Mouse (Mus musculus): Measurements from ENCODE around the gene Topors. TPM values are rescaled to one million over a fixed set of nuclear protein-coding genes. Genes with fewer than 3 reads are reported as not detected.
A peak's percentile ranks its signal among the peaks of the same experiment; 100 is the strongest.
"Not testable (repeated sequence)": the region's sequence is repeated elsewhere in the genome, so short reads cannot be mapped to it uniquely, and the experiment has no call there.

Topors gene
- polyA plus RNA-seq (2015; fragmentation: Nextera tagmentation; extraction: Ambion mirVana), result 46.7 and 47.7 TPM in 2 replicates

DNA sequence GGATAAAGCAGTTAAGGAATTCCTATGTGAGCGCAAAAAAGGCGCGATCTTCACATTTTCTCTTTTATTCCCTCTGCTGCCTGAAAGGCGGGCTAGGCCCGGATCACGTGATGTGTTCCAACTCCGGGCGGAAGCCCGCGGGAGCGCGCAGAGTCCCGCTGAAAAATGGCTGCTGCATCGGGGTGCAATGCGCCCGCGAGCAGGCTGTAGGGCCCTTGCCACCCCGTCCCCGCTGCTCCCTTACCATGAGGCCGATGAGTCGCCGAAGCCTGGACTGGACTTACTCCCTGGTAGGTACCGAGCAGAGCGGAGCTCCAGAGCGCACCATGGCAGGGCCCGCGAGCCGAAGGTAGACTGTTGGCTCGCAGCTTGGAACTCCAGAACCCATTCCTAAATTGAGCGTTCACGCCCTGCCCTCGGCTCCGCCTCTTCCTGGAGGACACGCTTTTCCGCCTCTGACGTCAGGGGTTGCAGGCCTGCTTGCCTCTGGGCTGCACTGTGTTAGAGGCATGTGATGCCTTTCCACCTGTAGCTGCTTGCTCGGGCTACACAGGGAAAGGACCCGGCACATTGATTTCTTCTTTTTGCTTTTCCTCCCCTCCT is at the start of gene Topors, which contains the start of gene Smim27:
Gene Topors (minus strand): TSS at position 421 of the 603 bp plus-strand sequence.
Gene Smim27 (plus strand): TSS at position 150 of the 603 bp plus-strand sequence.
- peaks cover 29% of the 10 kb centered on the region for H3K4me1 ChIP-seq
- peak within 1 kb of the TSS; percentile 82 for H3K4me3 ChIP-seq (replicated peaks)
- H3K9me3 ChIP-seq (replicated peaks), result no peaks in the 10 kb centered on the region
- H3K27me3 ChIP-seq, result no peaks in the 10 kb centered on the region
- ATAC-seq (replicated peaks; ENCODE audit: low FRiP score), result peak; percentile 97
- peak within 1 kb of the TSS; percentile 100 for H3K27ac ChIP-seq
- H3K4me2 ChIP-seq, result peak within 1 kb of the TSS; percentile 88
- WGBS, result under 1% methylated on average over 38 of the region's 38 CpGs
- peaks cover 49% of the 10 kb centered on the region for H3K36me3 ChIP-seq
- peak within 1 kb of the TSS; percentile 74 for H3K9ac ChIP-seq

GRCm38 (mm10) chr4:40317404-40317803 is 47.8 kb upstream of the Topors start:
- no peak for ATAC-seq (replicated peaks; ENCODE audit: low FRiP score)

GRCm38 (mm10) chr4:40313026-40313425 is 43.4 kb upstream of the Topors start:
- no peak for ATAC-seq (replicated peaks; ENCODE audit: low FRiP score)
- H3K27ac ChIP-seq, result no peak overlapping the region

More at GRCm38 (mm10) chr4:40317404-40317803, 47.8 kb upstream of the Topors start:
- Histone ChIP-seq H3K27ac (no peak overlapping the region), H3K9me3 (replicated peaks) (no peaks in the 10 kb centered on the region), H3K27me3 (no peaks in the 10 kb centered on the region), H3K4me1 (no peaks in the 10 kb centered on the region), H3K4me2 (no peak overlapping the region), H3K4me3 (replicated peaks) (no peak overlapping the region), H3K9ac (no peak overlapping the region), H3K36me3 (no peaks in the 10 kb centered on the region)
- WGBS, result 87% methylated on average over 3 of the region's 3 CpGs

DNA sequence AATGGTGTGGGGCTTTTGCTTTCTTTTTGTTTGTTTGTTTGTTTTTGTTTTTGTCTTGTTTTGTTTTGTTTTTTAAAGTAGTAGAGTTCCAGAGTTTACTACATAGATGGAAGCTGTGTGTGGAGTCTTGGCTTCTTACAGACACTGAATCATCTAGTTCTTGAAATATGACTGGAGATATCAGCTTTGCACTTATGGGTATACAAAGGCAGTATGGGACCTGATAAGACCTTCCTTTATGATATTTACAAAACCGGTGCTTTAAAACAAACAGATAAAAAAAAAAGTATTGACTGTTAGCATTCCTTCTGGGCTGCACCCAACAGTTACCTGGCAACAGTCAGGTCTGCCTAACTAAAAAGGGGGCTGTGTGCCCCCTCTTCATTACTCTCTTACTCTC is 42.6 kb upstream of the Topors start:
- no peaks in the 10 kb centered on the region for H3K4me1 ChIP-seq
- no peaks in the 10 kb centered on the region for H3K27me3 ChIP-seq
- ATAC-seq (replicated peaks; ENCODE audit: low FRiP score), result no peak

More at GRCm38 (mm10) chr4:40313026-40313425, 43.4 kb upstream of the Topors start:
- H3K4me3 ChIP-seq (replicated peaks), result no peak overlapping the region
- H3K36me3 ChIP-seq, result no peaks in the 10 kb centered on the region
- H3K9ac ChIP-seq, result no peak overlapping the region
- no peaks in the 10 kb centered on the region for H3K4me1 ChIP-seq
- H3K9me3 ChIP-seq (replicated peaks), result no peaks in the 10 kb centered on the region
- 74% methylated on average over 6 of the region's 6 CpGs for WGBS
- no peaks in the 10 kb centered on the region for H3K27me3 ChIP-seq
- H3K4me2 ChIP-seq, result no peak overlapping the region

GRCm38 (mm10) chr4:40310796-40311383 is 41.2 kb upstream of the Topors start:
- Histone ChIP-seq H3K4me2 (no peak overlapping the region), H3K4me3 (replicated peaks) (no peak overlapping the region), H3K27ac (no peak overlapping the region), H3K9ac (no peak overlapping the region), H3K4me1 (no peaks in the 10 kb centered on the region), H3K27me3 (no peaks in the 10 kb centered on the region), H3K9me3 (replicated peaks) (no peaks in the 10 kb centered on the region), H3K36me3 (no peaks in the 10 kb centered on the region)
- no peak for ATAC-seq (replicated peaks; ENCODE audit: low FRiP score)
- 83% methylated on average over 11 of the region's 11 CpGs for WGBS

More for the DNA sequence above, 42.6 kb upstream of the Topors start:
- no peaks in the 10 kb centered on the region for H3K9me3 ChIP-seq (replicated peaks)
- 88% methylated on average over 1 of the region's 1 CpGs for WGBS
- no peak overlapping the region for H3K4me3 ChIP-seq (replicated peaks)
- H3K27ac ChIP-seq, result no peak overlapping the region
- H3K36me3 ChIP-seq, result no peaks in the 10 kb centered on the region
- H3K4me2 ChIP-seq, result no peak overlapping the region
- H3K9ac ChIP-seq, result no peak overlapping the region

GRCm38 (mm10) chr4:40309682-40310081 is 40.0 kb upstream of the Topors start:
- no peak for ATAC-seq (replicated peaks; ENCODE audit: low FRiP score)
- no peaks in the 10 kb centered on the region for H3K4me1 ChIP-seq
- no peaks in the 10 kb centered on the region for H3K36me3 ChIP-seq
- no peak overlapping the region for H3K4me2 ChIP-seq
- no peak overlapping the region for H3K27ac ChIP-seq
- H3K27me3 ChIP-seq, result no peaks in the 10 kb centered on the region
- no peak overlapping the region for H3K9ac ChIP-seq
- no peak overlapping the region for H3K4me3 ChIP-seq (replicated peaks)
- H3K9me3 ChIP-seq (replicated peaks), result no peaks in the 10 kb centered on the region

- no peaks in the 10 kb centered on the region for H3K9me3 ChIP-seq (replicated peaks)
- ATAC-seq (replicated peaks; ENCODE audit: low FRiP score), result no peak
- H3K9ac ChIP-seq, result no peak overlapping the region
- H3K4me3 ChIP-seq (replicated peaks), result no peak overlapping the region
- H3K27ac ChIP-seq, result no peak overlapping the region
- peaks cover 9% of the 10 kb centered on the region; the same call in 1 of the 2 replicates for H3K27me3 ChIP-seq
- no peak overlapping the region for H3K4me2 ChIP-seq
- no peaks in the 10 kb centered on the region for H3K36me3 ChIP-seq
- 73% methylated on average over 10 of the region's 10 CpGs for WGBS
- 0 out of 2 replicates have a peak, but pooled peaks cover 2% of the 10 kb centered on the region for H3K4me1 ChIP-seq
Measured at GRCm38 (mm10) chr4:40302445-40303125, 32.9 kb upstream of the Topors start.

DNA sequence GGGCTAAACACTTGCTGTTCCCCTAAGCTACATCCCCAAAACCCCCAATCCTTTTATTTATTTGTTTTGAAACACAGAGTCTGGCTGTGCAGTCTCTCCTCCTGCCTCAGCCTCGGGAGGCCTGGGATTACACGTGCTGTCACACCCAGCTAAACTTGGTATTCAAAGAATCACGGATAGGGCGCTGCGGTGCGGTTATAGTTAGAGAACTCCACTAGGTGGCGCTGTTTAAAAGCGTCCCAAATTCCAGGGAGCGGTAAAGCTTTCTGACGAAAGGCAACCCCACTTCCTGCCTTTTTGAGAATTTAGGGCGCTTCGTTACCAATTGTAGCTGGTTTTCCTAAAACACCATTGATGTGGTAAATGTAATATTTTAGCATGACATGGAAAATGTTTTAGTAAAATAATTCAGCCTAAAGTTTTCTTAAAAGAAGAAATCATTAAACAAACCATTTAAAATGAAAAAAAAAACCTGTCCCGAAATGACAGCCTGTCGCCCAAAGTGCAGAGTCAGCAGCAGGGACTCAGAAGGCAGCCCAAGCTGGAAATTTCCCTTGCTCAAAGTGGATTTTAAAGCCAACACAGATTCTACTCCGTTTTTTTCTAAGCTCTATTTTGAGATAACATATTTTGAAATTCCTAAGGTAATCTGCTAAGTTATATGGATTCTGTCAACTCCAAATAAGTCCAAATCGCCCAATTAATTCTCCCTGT is 31.6 kb upstream of the Topors start:
- peak; percentile 85 for ATAC-seq (replicated peaks; ENCODE audit: low FRiP score)

GRCm38 (mm10) chr4:40299169-40299568 is 29.5 kb upstream of the Topors start:
- Histone ChIP-seq H3K36me3 (no peaks in the 10 kb centered on the region), H3K27ac (no peak overlapping the region), H3K4me2 (no peak overlapping the region), H3K27me3 (peaks cover 9% of the 10 kb centered on the region; the same call in 1 of the 2 replicates), H3K9ac (no peak overlapping the region), H3K4me3 (replicated peaks) (no peak overlapping the region), H3K9me3 (replicated peaks) (no peaks in the 10 kb centered on the region), H3K4me1 (0 out of 2 replicates have a peak, but pooled peaks cover 2% of the 10 kb centered on the region)
- 71% methylated on average over 5 of the region's 5 CpGs for WGBS
- ATAC-seq (replicated peaks; ENCODE audit: low FRiP score), result no peak

More for the DNA sequence above, 31.6 kb upstream of the Topors start:
- peaks cover 9% of the 10 kb centered on the region; the same call in 1 of the 2 replicates for H3K27me3 ChIP-seq
- H3K4me2 ChIP-seq, result peak overlapping the region; percentile 44
- H3K9me3 ChIP-seq (replicated peaks), result no peaks in the 10 kb centered on the region
- H3K4me3 ChIP-seq (replicated peaks), result 0 out of 2 replicates have a peak overlapping the region, but pooled peaks have one; percentile 4
- H3K4me1 ChIP-seq, result 0 out of 2 replicates have a peak, but pooled peaks cover 2% of the 10 kb centered on the region
- no peak overlapping the region for H3K9ac ChIP-seq
- no peak overlapping the region for H3K27ac ChIP-seq
- 11% methylated on average over 16 of the region's 16 CpGs for WGBS
- no peaks in the 10 kb centered on the region for H3K36me3 ChIP-seq

- not testable (repeated sequence) for H3K36me3 ChIP-seq; H3K4me2 ChIP-seq; H3K27me3 ChIP-seq; H3K27ac ChIP-seq; H3K9ac ChIP-seq; ATAC-seq (replicated peaks; ENCODE audit: low FRiP score); H3K4me3 ChIP-seq (replicated peaks); H3K9me3 ChIP-seq (replicated peaks); H3K4me1 ChIP-seq
- 96% methylated on average over 11 of the region's 11 CpGs for WGBS
Measured at GRCm38 (mm10) chr4:40291511-40291910, 21.9 kb upstream of the Topors start.

DNA sequence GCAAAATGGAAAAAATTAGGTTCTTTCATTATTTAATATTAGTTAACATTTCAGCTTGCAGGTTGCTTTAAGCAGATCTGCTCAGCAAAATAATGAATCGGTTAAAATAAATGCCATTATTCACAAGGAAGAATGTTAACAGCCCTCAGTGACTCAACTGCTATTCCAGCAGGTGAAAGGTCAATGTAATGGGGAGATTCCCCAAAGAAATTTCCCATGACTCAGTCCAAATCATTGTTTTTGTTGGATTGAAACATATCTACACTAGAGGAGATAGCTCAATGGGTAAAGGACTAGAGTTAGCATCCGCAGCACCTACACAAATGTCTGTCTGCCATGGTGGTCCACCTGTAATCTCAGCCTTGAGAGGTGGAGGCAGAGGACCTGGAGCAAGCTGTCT is 19.4 kb upstream of the Topors start:
- 84% methylated on average over 2 of the region's 2 CpGs for WGBS
- no peaks in the 10 kb centered on the region for H3K4me1 ChIP-seq
- no peak for ATAC-seq (replicated peaks; ENCODE audit: low FRiP score)
- no peak overlapping the region for H3K9ac ChIP-seq
- no peaks in the 10 kb centered on the region for H3K27me3 ChIP-seq
- no peaks in the 10 kb centered on the region for H3K36me3 ChIP-seq
- H3K27ac ChIP-seq, result no peak overlapping the region
- no peaks in the 10 kb centered on the region for H3K9me3 ChIP-seq (replicated peaks)
- H3K4me3 ChIP-seq (replicated peaks), result no peak overlapping the region
- no peak overlapping the region for H3K4me2 ChIP-seq
